Mouse (Mus musculus) layer of hippocampus, adult 18-20 months (tissue): ENCODE measurements at regions not wholly inside any gene's neighbourhood (a gene's known extent, or its start where the extent isn't known, plus 50 kb on each side); places are given as distances from the start of the nearest gene placed in this dataset.
A peak's percentile ranks its signal among the peaks of the same experiment; 100 is the strongest.
"Not testable (repeated sequence)": the region's sequence is repeated elsewhere in the genome, so short reads cannot be mapped to it uniquely, and the experiment has no call there.

Experiments used
- DNase-seq, 2 experiments: peaks; one replicate each; pipeline ENCODE4 v3.0.0; 2022; ENCODE audit warnings: low spot score in 2 of 2

GRCm38 (mm10) chr14:53210554-53210953, 715.0 kb upstream of the Olfr1507 start:
- DNase-seq, result not testable (repeated sequence)

GRCm38 (mm10) chr14:53209258-53209657, 713.7 kb upstream of the Olfr1507 start:
- not testable (repeated sequence) for DNase-seq

GRCm38 (mm10) chr14:53190931-53191330, 695.4 kb upstream of the Olfr1507 start:
- not testable (repeated sequence) for DNase-seq

GRCm38 (mm10) chr14:53174099-53174498, 678.5 kb upstream of the Olfr1507 start:
- DNase-seq, result not testable (repeated sequence)

GRCm38 (mm10) chr14:53166327-53166726, 670.8 kb upstream of the Olfr1507 start:
- DNase-seq, result not testable (repeated sequence)

- DNase-seq, result not testable (repeated sequence)
Observed at GRCm38 (mm10) chr14:53159012-53159411, 663.5 kb upstream of the Olfr1507 start.

GRCm38 (mm10) chr14:53134783-53135182, 639.2 kb upstream of the Olfr1507 start:
- DNase-seq, result peak in 1 of 2 experiments; percentile 15

GRCm38 (mm10) chr14:53132390-53132789, 636.8 kb upstream of the Olfr1507 start:
- peak in 1 of 2 experiments; percentile 25 for DNase-seq

- peak in 1 of 2 experiments; percentile 65 for DNase-seq
Observed at GRCm38 (mm10) chr14:53121704-53122103, 626.2 kb upstream of the Olfr1507 start.

GRCm38 (mm10) chr14:53109732-53110131, 614.2 kb upstream of the Olfr1507 start:
- DNase-seq, result not testable (repeated sequence)

- peak in 1 of 2 experiments; percentile 2 for DNase-seq
Observed at GRCm38 (mm10) chr14:53101362-53101761, 605.8 kb upstream of the Olfr1507 start.

- not testable (repeated sequence) for DNase-seq
Observed at GRCm38 (mm10) chr14:53090921-53091320, 595.4 kb upstream of the Olfr1507 start.

GRCm38 (mm10) chr14:53081853-53082252, 586.3 kb upstream of the Olfr1507 start:
- not testable (repeated sequence) for DNase-seq

- not testable (repeated sequence) for DNase-seq
Observed at GRCm38 (mm10) chr14:53081024-53081711, 585.6 kb upstream of the Olfr1507 start.

- DNase-seq, result not testable (repeated sequence)
Observed at GRCm38 (mm10) chr14:53080556-53080955, 585.0 kb upstream of the Olfr1507 start.

GRCm38 (mm10) chr14:53075937-53076336, 580.4 kb upstream of the Olfr1507 start:
- not testable (repeated sequence) for DNase-seq

GRCm38 (mm10) chr14:53073126-53073525, 577.6 kb upstream of the Olfr1507 start:
- not testable (repeated sequence) for DNase-seq

- DNase-seq, result not testable (repeated sequence)
Observed at GRCm38 (mm10) chr14:53072502-53072901, 577.0 kb upstream of the Olfr1507 start.

GRCm38 (mm10) chr14:53054439-53054838, 558.9 kb upstream of the Olfr1507 start:
- DNase-seq, result not testable (repeated sequence)

GRCm38 (mm10) chr14:53053465-53054123, 558.0 kb upstream of the Olfr1507 start:
- DNase-seq, result not testable (repeated sequence)

- DNase-seq, result not testable (repeated sequence)
Observed at GRCm38 (mm10) chr14:53047683-53048082, 552.1 kb upstream of the Olfr1507 start.

GRCm38 (mm10) chr14:53046975-53047374, 551.4 kb upstream of the Olfr1507 start:
- not testable (repeated sequence) for DNase-seq
